Mouse (Mus musculus) hindbrain, embryonic 10.5 days (tissue): ENCODE data around the gene Zfp454. TPM values are rescaled to one million over a fixed set of nuclear protein-coding genes. Genes with fewer than 3 reads are reported as not detected.

Experiments
- DNase-seq: peaks from one replicate; pipeline ENCODE4 v3.0.0-alpha.2; 2017; ENCODE audit warnings: low spot score
- H3K27ac ChIP-seq: fragments of 300-500 bp; sonication (generic); 2 replicates; pipeline ENCODE4 v1.5.1; 2016; ENCODE audit warnings: mild to moderate bottlenecking, moderate library complexity
- H3K27me3 ChIP-seq: fragments of 300-500 bp; sonication (generic); 2 replicates; pipeline ENCODE4 v1.6.1; 2016; ENCODE audit warnings: mild to moderate bottlenecking; ENCODE audit not compliant: poor library complexity, insufficient read depth, severe bottlenecking
- H3K36me3 ChIP-seq: fragments of 300-500 bp; sonication (generic); 2 replicates; pipeline ENCODE4 v1.6.1; 2016; ENCODE audit warnings: mild to moderate bottlenecking, moderate library complexity
- H3K4me1 ChIP-seq: fragments of 300-500 bp; sonication (generic); replicated peaks from 2 replicates; pipeline ENCODE4 v1.6.1; 2016; ENCODE audit warnings: mild to moderate bottlenecking
- H3K4me3 ChIP-seq: fragments of 300-500 bp; sonication (generic); 2 replicates; pipeline ENCODE4 v1.5.1; 2016; ENCODE audit warnings: mild to moderate bottlenecking, moderate library complexity
- H3K9me3 ChIP-seq: fragments of 300-500 bp; sonication (generic); 2 replicates; pipeline ENCODE4 v1.6.1; 2016; ENCODE audit warnings: mild to moderate bottlenecking, moderate library complexity
- WGBS: fragments of 180-500 bp; shearing (Covaris S2); methylation state at CpG from one replicate; pipeline ENCODE4 v1.1.7; 2016; 5-methylcytosine and 5-hydroxymethylcytosine counted together
- polyA plus RNA-seq: library from polyadenylated mRNA; unstranded; fragments of >200 nt; fragmentation: Nextera tagmentation; extraction: Ambion mirVana; gene quantifications from 2 replicates; pipeline ENCODE4 v1.2.1, GENCODE M21; 2016

The Zfp454 gene
- polyA plus RNA-seq, 1 experiment from 2014 or later: 11.9 TPM

- DNase-seq: peak; percentile 10
- Histone ChIP-seq H3K36me3 (peaks cover 46% of the 10 kb centered on the region), H3K4me3 (peak overlapping the region; percentile 60), H3K27me3 (no peaks in the 10 kb centered on the region), H3K9me3 (no peaks in the 10 kb centered on the region), H3K27ac (peak overlapping the region; percentile 87), H3K4me1 (peaks cover 18% of the 10 kb centered on the region)
- 59% methylated on average over 8 of the region's 8 CpGs for WGBS
Observed at GRCm38 (mm10) chr11:50886231-50886932, 1.1 kb downstream of the Zfp454 start.

GRCm38 (mm10) chr11:50883756-50884155 lies 3.7 kb downstream of the Zfp454 start:
- H3K27me3 ChIP-seq: no peaks in the 10 kb centered on the region

GRCm38 (mm10) chr11:50878641-50879040 lies 8.8 kb downstream of the Zfp454 start:
- Histone ChIP-seq H3K4me3 (no peak overlapping the region), H3K27me3 (no peaks in the 10 kb centered on the region), H3K27ac (no peak overlapping the region), H3K9me3 (peaks cover 39% of the 10 kb centered on the region), H3K4me1 (no peaks in the 10 kb centered on the region), H3K36me3 (peaks cover 100% of the 10 kb centered on the region)
- WGBS: 93% methylated on average over 3 of the region's 3 CpGs
- no peak for DNase-seq

More at GRCm38 (mm10) chr11:50883756-50884155, 3.7 kb downstream of the Zfp454 start:
- Histone ChIP-seq H3K4me3 (no peak overlapping the region), H3K9me3 (no peaks in the 10 kb centered on the region; the same call in 1 of the 2 replicates), H3K36me3 (peaks cover 72% of the 10 kb centered on the region), H3K4me1 (peaks cover 18% of the 10 kb centered on the region), H3K27ac (no peak overlapping the region)
- no peak for DNase-seq
- 88% methylated on average over 3 of the region's 3 CpGs for WGBS

DNA sequence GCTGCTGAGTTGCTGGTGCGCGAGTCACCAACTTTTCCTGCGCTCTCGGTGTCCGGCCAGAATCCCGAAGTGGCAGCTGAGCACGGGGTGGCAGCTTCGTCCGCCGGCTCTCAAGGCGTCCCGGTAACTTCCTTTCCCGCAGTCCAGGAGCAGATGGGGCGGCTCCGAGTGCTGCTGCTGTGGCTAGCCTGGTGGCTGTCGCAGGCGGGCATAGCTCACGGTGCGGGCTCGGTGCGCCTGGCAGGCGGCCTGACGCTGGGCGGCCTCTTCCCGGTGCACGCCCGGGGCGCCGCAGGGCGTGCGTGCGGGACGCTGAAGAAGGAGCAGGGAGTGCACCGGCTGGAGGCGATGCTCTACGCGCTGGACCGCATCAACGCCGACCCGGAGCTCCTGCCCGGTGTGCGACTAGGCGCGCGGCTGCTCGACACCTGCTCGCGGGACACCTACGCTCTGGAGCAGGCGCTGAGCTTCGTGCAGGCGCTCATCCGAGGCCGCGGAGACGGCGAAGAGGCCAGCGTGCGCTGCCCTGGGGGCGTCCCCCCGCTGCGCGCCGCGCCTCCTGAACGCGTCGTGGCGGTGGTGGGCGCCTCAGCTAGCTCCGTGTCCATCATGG lies 36.4 kb downstream of the Zfp454 start:
- DNase-seq: peak; percentile 41

DNA sequence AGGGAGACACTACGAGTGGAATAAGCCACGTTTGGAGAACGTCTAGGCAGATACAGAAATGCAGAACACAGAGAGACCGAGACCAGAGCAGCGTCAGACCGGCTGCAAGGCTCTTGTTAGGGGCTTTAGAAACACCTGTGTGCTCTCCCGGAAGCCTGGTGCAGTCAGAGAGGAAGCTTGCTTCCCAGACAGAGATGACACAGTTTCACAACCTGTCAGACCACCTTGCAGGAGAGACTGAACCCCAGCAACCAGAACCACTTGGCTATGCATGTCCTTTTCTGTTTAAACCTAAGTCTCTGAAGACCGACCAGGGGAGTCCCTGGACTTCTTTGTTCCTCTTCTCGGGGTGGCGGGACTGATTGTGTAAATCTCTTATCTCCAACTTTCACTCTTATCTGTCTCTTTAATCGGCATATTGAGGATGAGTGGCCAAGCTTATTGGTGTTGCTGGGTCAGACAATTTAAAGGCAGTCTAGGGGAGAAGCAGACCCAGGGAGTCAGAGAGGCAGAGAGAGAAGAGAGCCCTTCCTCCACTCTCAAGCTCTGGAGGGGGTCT lies 37.2 kb downstream of the Zfp454 start, which contains the start of gene Grm6:
Gene Grm6 (plus strand): TSS at position 509 of the 559 bp plus-strand sequence.
- H3K36me3 ChIP-seq: no peaks in the 10 kb centered on the region
- 2% methylated on average over 11 of the region's 11 CpGs for WGBS
- H3K27ac ChIP-seq: no peak within 1 kb of the TSS
- DNase-seq: peak; percentile 19
- peak within 1 kb of the TSS; percentile 60 for H3K4me3 ChIP-seq
- H3K4me1 ChIP-seq: peaks cover 27% of the 10 kb centered on the region
- H3K27me3 ChIP-seq: peaks cover 70% of the 10 kb centered on the region
- H3K9me3 ChIP-seq: peaks cover 7% of the 10 kb centered on the region; the same call in 1 of the 2 replicates

More for the DNA sequence above, 36.4 kb downstream of the Zfp454 start:
- Histone ChIP-seq H3K9me3 (peaks cover 7% of the 10 kb centered on the region; the same call in 1 of the 2 replicates), H3K4me3 (peak overlapping the region; percentile 60), H3K4me1 (peaks cover 27% of the 10 kb centered on the region), H3K27ac (no peak overlapping the region), H3K27me3 (peaks cover 70% of the 10 kb centered on the region), H3K36me3 (no peaks in the 10 kb centered on the region)
- under 1% methylated on average over 72 of the region's 72 CpGs for WGBS

DNA sequence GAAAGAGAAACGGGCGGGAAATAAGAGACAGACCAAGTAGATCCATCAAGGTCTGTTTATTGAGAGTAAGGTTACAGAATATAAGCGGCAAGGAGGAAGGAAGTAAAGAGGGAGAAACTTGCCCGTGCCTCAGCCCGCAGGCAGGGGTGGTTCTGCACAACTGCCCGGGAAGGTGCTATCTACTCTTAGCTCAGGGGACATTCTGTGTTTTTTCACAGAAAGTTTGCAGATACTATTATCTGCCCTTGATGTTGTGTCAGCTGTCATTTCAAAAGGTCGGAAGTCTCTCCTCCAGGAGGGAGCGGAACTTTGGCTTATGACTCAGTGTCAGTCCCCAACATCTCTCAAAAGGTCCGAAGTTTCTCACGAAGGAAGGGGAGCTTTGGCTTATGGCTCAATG lies 38.1 kb downstream of the Zfp454 start:
- WGBS: 8% methylated on average over 10 of the region's 10 CpGs

GRCm38 (mm10) chr11:50848520-50849137 lies 38.8 kb downstream of the Zfp454 start:
- H3K27ac ChIP-seq: no peak overlapping the region
- no peaks in the 10 kb centered on the region for H3K36me3 ChIP-seq
- no peak overlapping the region for H3K4me3 ChIP-seq
- peaks cover 27% of the 10 kb centered on the region for H3K4me1 ChIP-seq
- DNase-seq: no peak
- WGBS: 47% methylated on average over 3 of the region's 3 CpGs
- H3K27me3 ChIP-seq: peaks cover 66% of the 10 kb centered on the region
- H3K9me3 ChIP-seq: peaks cover 7% of the 10 kb centered on the region; the same call in 1 of the 2 replicates

More for the DNA sequence above, 38.1 kb downstream of the Zfp454 start:
- H3K4me3 ChIP-seq: no peak overlapping the region
- DNase-seq: no peak
- peaks cover 7% of the 10 kb centered on the region; the same call in 1 of the 2 replicates for H3K9me3 ChIP-seq
- no peak overlapping the region for H3K27ac ChIP-seq
- H3K4me1 ChIP-seq: peaks cover 27% of the 10 kb centered on the region
- peaks cover 70% of the 10 kb centered on the region for H3K27me3 ChIP-seq
- H3K36me3 ChIP-seq: no peaks in the 10 kb centered on the region

- Histone ChIP-seq H3K9me3 (peaks cover 7% of the 10 kb centered on the region; the same call in 1 of the 2 replicates), H3K4me1 (peaks cover 24% of the 10 kb centered on the region), H3K36me3 (no peaks in the 10 kb centered on the region), H3K4me3 (no peak overlapping the region), H3K27ac (no peak overlapping the region), H3K27me3 (peaks cover 53% of the 10 kb centered on the region)
- DNase-seq: no peak
- 74% methylated on average over 5 of the region's 5 CpGs for WGBS
Observed at GRCm38 (mm10) chr11:50847047-50847446, 40.4 kb downstream of the Zfp454 start.

DNA sequence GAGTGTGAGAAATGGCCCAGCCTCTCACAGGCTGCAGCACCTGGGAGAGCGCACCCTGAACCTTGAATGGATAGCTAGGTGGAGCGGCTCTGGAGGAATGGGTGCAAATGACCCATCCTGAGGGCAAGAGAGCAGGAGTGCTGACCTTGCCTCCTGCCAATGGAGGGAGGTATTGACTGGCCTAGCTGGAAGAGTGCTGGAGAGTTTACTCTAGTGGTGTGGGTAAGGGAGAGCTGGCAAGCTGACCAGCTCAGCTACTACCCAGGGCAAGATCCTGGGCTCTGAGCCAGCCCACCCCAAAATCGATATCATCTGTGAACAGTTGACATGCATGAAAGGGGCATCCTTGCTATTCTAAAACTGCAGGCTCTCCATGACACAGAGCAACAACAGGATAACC lies 41.5 kb downstream of the Zfp454 start:
- no peaks in the 10 kb centered on the region for H3K36me3 ChIP-seq
- H3K4me3 ChIP-seq: no peak overlapping the region
- H3K4me1 ChIP-seq: peaks cover 18% of the 10 kb centered on the region
- peaks cover 7% of the 10 kb centered on the region; the same call in 1 of the 2 replicates for H3K9me3 ChIP-seq
- 89% methylated on average over 3 of the region's 3 CpGs for WGBS
- H3K27me3 ChIP-seq: peaks cover 42% of the 10 kb centered on the region
- H3K27ac ChIP-seq: no peak overlapping the region
- DNase-seq: no peak

GRCm38 (mm10) chr11:50841023-50841735 lies 46.3 kb downstream of the Zfp454 start, which contains the start of gene Zfp879:
Gene Zfp879 (minus strand): TSS chr11:50841552.
- Histone ChIP-seq H3K4me3 (peak within 1 kb of the TSS; percentile 54), H3K9me3 (no peaks in the 10 kb centered on the region), H3K27me3 (0 out of 2 replicates have a peak, but pooled peaks cover 3% of the 10 kb centered on the region), H3K4me1 (peaks cover 11% of the 10 kb centered on the region), H3K36me3 (no peaks in the 10 kb centered on the region), H3K27ac (peak within 1 kb of the TSS; percentile 85)
- peak; percentile 91 for DNase-seq
- WGBS: 24% methylated on average over 22 of the region's 22 CpGs

DNA sequence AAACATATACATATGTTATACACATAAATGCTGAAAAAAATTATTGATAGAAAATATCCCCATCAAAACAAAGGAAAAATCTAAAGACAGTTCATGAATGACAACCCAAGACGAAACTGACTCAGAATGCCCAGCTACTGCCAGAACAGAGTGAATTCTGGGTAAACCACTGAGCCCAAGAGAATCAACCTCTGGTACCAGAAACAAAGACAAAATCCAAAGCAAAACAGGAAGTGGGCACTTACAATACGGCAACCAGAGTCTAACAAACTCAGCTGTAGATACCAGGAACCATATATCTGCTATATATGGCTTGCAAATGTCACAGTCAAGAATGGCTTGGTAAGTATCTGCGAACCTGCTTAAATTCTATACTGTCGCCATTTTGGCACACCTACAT lies 51.7 kb downstream of the Zfp454 start:
- Histone ChIP-seq H3K27me3 (no peaks in the 10 kb centered on the region), H3K4me3 (no peak overlapping the region), H3K27ac (no peak overlapping the region), H3K36me3 (peaks cover 23% of the 10 kb centered on the region), H3K4me1 (peaks cover 4% of the 10 kb centered on the region), H3K9me3 (peaks cover 15% of the 10 kb centered on the region; the same call in 1 of the 2 replicates)
- WGBS: 91% methylated on average over 4 of the region's 4 CpGs
- no peak for DNase-seq
